Mouse (Mus musculus): ENCODE measurements around the gene Tnfaip8l1. TPM values are rescaled to one million over a fixed set of nuclear protein-coding genes. Genes with fewer than 3 reads are reported as not detected.

Gene Tnfaip8l1
- polyA plus RNA-seq, 1 experiment from 2014 or later, result 11.4 TPM

DNA sequence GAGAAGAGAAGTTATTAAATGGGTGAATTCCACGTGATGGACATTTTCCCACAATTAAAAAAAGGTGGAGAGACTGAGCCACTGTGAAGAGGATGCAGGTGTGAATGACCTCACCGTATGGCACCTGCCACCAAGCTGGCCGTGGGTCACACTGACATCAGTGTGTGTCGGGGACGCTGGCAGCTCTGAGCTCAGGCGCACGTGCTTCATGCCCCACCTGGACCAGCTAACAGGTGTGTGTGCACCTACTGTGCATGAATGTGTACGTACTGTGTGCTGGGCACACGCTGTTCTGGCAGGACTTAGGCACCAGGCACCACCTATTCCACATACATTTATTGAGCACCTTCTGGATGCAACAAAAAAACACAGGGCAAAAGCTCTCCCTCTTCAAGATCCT, 17.7 kb upstream of the Tnfaip8l1 start:
- Histone ChIP-seq H3K4me2 (replicated peaks; ENCODE audit: low read depth, low read length) (no peak overlapping the region), H3K4me1 (ENCODE audit: control insufficient read depth, insufficient read depth, low read length) (peaks cover 11% of the 10 kb centered on the region), H3K4me3 (ENCODE audit: low read length) (no peak overlapping the region), H3K9ac (ENCODE audit: low read depth, low read length) (no peak overlapping the region), H3K27ac (ENCODE audit: low read depth, low read length) (no peak overlapping the region), H3K9me3 (ENCODE audit: control insufficient read depth, low read length) (no peaks in the 10 kb centered on the region), H3K27me3 (ENCODE audit: control insufficient read depth, insufficient read depth, low read length) (peaks cover 72% of the 10 kb centered on the region), H3K36me3 (ENCODE audit: control insufficient read depth, insufficient read depth, low read length) (no peaks in the 10 kb centered on the region)
- no peak for ATAC-seq (ENCODE audit: low FRiP score, low TSS enrichment)
- WGBS, result 74% methylated on average over 9 of the region's 9 CpGs

DNA sequence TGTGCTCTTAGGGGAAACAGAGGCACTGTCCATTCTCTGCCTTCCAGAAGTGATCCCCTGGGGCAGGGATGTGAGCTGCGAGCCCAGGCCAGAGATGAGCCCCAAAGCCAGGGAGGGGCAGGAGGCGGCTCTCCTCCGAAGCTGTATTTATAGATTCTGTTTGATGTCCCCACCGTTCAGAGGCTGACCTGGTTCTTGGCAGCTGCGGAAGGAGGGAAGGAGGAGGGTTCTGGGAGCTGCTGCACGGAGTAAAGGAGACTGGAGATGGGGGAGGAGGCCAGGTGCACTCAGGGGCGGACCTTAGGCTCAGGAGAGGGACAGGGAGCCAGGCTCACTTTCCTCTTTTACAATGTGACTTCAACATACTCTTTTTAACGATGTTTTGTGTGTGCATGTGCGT, 16.1 kb upstream of the Tnfaip8l1 start:
- Histone ChIP-seq H3K27ac (ENCODE audit: low read depth, low read length) (no peak overlapping the region), H3K27me3 (ENCODE audit: control insufficient read depth, insufficient read depth, low read length) (peaks cover 73% of the 10 kb centered on the region), H3K4me1 (ENCODE audit: control insufficient read depth, insufficient read depth, low read length) (peaks cover 9% of the 10 kb centered on the region; the same call in 1 of the 2 replicates), H3K4me2 (replicated peaks; ENCODE audit: low read depth, low read length) (no peak overlapping the region), H3K9ac (ENCODE audit: low read depth, low read length) (no peak overlapping the region), H3K36me3 (ENCODE audit: control insufficient read depth, insufficient read depth, low read length) (no peaks in the 10 kb centered on the region), H3K9me3 (ENCODE audit: control insufficient read depth, low read length) (no peaks in the 10 kb centered on the region), H3K4me3 (ENCODE audit: low read length) (no peak overlapping the region)
- 8% methylated on average over 9 of the region's 9 CpGs for WGBS
- no peak for ATAC-seq (ENCODE audit: low FRiP score, low TSS enrichment)

DNA sequence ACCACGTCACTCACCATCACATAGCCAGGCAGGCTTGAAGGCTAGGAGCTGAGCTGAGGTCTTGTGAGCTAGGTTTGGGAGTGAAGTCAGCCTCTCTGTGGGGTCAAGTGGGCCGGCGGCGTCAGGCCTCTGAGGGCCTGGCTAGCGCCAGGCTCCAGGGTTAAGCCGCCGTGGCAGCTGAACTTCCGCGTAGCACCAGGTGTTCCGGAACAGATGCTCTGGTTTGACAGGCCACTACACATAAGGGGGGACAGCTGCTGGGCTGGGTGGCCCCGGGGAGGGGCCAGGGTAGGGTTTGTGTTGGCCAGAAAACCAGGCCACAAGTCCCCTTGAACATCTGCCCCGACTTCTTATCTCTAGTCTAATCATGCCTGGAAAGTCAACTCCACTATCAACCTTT, 14.9 kb upstream of the Tnfaip8l1 start:
- H3K4me1 ChIP-seq (ENCODE audit: control insufficient read depth, insufficient read depth, low read length), result no peaks in the 10 kb centered on the region
- no peaks in the 10 kb centered on the region for H3K36me3 ChIP-seq (ENCODE audit: control insufficient read depth, insufficient read depth, low read length)
- no peak overlapping the region for H3K4me2 ChIP-seq (replicated peaks; ENCODE audit: low read depth, low read length)
- WGBS, result 45% methylated on average over 12 of the region's 12 CpGs
- no peaks in the 10 kb centered on the region for H3K9me3 ChIP-seq (ENCODE audit: control insufficient read depth, low read length)
- H3K4me3 ChIP-seq (ENCODE audit: low read length), result no peak overlapping the region
- H3K9ac ChIP-seq (ENCODE audit: low read depth, low read length), result no peak overlapping the region
- H3K27ac ChIP-seq (ENCODE audit: low read depth, low read length), result no peak overlapping the region
- peaks cover 72% of the 10 kb centered on the region for H3K27me3 ChIP-seq (ENCODE audit: control insufficient read depth, insufficient read depth, low read length)
- ATAC-seq (ENCODE audit: low FRiP score, low TSS enrichment), result no peak

DNA sequence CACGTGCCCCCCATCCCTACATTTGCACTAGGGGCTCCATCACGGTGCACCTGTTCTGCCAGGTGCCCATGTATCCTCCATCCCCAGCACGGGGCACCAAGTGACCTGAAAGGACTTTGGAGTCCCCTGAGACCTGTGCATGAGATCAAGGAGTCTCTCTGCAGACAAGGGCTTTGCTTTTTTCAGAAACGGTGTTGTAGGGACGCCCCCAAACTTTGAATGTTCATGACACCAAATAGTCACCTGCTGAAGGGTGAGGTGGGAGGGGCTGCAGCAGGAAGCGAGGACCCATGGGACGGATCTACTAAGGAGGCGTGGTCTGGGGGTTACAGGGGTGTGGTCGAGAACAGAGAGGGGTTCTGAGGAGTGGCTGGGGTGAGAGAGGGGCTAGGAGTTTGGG, 14.0 kb upstream of the Tnfaip8l1 start:
- H3K27ac ChIP-seq (ENCODE audit: low read depth, low read length), result no peak overlapping the region
- 19% methylated on average over 9 of the region's 9 CpGs for WGBS

DNA sequence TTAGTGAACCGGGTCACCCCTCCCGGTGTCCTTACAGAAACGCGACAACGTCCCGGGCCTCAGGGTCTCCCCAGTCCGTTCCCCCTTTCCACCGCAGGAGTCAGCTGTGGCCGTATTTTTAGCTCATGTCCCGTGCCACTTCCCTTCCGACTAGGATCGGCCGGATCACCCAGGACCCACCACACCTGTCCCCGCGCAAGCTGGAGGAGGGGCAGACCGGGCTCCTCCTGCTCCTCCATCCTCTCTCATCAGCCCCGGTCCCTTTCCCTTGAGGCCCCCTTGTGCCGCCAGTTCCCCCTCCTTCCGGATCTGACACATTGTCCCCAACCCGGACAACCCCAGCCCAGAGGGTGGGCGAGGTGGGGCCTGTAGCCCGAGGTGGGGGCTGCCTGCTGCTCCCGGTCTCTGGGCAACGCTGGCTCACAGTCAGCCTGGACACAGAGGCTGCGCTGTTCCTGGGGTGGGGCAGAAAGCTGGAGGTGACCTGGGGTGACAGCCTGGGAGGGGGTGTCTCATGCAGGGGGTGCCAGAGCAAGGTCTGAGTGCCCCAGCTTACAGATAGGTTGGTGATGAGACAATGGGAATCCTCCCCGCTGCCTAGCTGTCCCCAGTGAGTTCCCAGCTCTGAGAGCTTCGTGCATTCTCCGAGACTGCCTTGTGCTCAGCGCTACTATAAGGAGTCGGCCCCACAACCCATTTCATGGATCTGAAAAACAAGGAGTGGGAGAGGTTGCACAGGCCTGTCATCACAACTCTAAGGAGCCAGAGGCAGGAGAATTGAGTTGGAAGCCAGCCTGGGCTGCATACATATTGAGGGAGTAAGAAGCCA, 13.3 kb upstream of the Tnfaip8l1 start:
- Histone ChIP-seq H3K9ac (ENCODE audit: low read depth, low read length) (no peak overlapping the region), H3K9me3 (ENCODE audit: control insufficient read depth, low read length) (no peaks in the 10 kb centered on the region), H3K4me1 (ENCODE audit: control insufficient read depth, insufficient read depth, low read length) (peaks cover 5% of the 10 kb centered on the region; the same call in 1 of the 2 replicates), H3K4me3 (ENCODE audit: low read length) (peak overlapping the region; percentile 19; the same call in 1 of the 2 replicates), H3K27me3 (ENCODE audit: control insufficient read depth, insufficient read depth, low read length) (peaks cover 62% of the 10 kb centered on the region), H3K4me2 (replicated peaks; ENCODE audit: low read depth, low read length) (peak overlapping the region; percentile 26), H3K36me3 (ENCODE audit: control insufficient read depth, insufficient read depth, low read length) (no peaks in the 10 kb centered on the region), H3K27ac (ENCODE audit: low read depth, low read length) (no peak overlapping the region)
- 1% methylated on average over 29 of the region's 30 CpGs for WGBS
- peak; percentile 24; the same call in 1 of the 2 replicates for ATAC-seq (ENCODE audit: low FRiP score, low TSS enrichment)

More for the DNA sequence above, 14.0 kb upstream of the Tnfaip8l1 start:
- H3K36me3 ChIP-seq (ENCODE audit: control insufficient read depth, insufficient read depth, low read length), result no peaks in the 10 kb centered on the region
- H3K4me3 ChIP-seq (ENCODE audit: low read length), result peak overlapping the region; percentile 19
- no peak for ATAC-seq (ENCODE audit: low FRiP score, low TSS enrichment)
- no peaks in the 10 kb centered on the region for H3K4me1 ChIP-seq (ENCODE audit: control insufficient read depth, insufficient read depth, low read length)
- peak overlapping the region; percentile 26 for H3K4me2 ChIP-seq (replicated peaks; ENCODE audit: low read depth, low read length)
- no peak overlapping the region for H3K9ac ChIP-seq (ENCODE audit: low read depth, low read length)
- H3K9me3 ChIP-seq (ENCODE audit: control insufficient read depth, low read length), result no peaks in the 10 kb centered on the region
- H3K27me3 ChIP-seq (ENCODE audit: control insufficient read depth, insufficient read depth, low read length), result peaks cover 68% of the 10 kb centered on the region

DNA sequence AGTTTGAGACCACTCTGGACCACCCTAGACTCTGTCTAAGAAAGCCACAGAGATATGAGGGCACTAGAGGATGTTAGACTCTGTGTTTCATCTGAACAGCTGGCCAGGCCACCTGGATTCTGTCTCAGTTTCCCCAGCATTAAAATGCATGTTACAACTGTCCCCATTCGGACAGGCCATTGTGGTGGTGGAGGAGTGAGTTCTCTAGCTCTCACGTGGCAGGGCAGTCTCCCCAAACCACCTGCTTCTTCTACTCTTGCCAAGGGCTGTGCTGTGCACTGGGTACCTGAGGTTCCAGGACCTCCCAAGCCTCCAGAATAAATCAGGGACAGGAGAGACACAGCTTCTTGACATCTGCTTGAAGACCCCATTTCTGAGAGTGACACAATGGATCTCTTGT, 12.4 kb upstream of the Tnfaip8l1 start:
- WGBS, result 39% methylated on average over 2 of the region's 2 CpGs
- Histone ChIP-seq H3K4me1 (ENCODE audit: control insufficient read depth, insufficient read depth, low read length) (peaks cover 5% of the 10 kb centered on the region; the same call in 1 of the 2 replicates), H3K9ac (ENCODE audit: low read depth, low read length) (no peak overlapping the region), H3K4me3 (ENCODE audit: low read length) (no peak overlapping the region), H3K36me3 (ENCODE audit: control insufficient read depth, insufficient read depth, low read length) (no peaks in the 10 kb centered on the region), H3K27ac (ENCODE audit: low read depth, low read length) (no peak overlapping the region), H3K4me2 (replicated peaks; ENCODE audit: low read depth, low read length) (no peak overlapping the region), H3K27me3 (ENCODE audit: control insufficient read depth, insufficient read depth, low read length) (peaks cover 63% of the 10 kb centered on the region), H3K9me3 (ENCODE audit: control insufficient read depth, low read length) (no peaks in the 10 kb centered on the region)
- no peak for ATAC-seq (ENCODE audit: low FRiP score, low TSS enrichment)

DNA sequence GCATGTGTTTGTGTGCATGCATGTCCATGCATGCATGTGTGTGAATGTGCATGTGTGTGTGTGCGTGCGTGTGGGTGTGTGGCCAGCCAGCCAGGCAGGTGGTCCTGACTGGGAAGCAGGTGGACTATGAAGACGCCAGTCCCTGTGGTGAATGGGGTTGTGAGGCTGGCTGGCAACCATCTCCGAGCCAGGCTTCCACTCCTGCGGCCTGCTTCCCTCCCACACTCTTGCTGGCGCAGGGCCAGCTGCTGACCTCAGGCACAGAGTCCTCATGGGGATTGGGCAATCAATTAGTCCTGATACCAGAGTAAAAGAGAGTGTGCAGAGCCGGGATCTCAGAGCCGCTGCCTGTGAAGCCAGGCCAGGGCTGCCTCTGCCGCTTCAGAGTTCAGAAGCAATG, 8.6 kb upstream of the Tnfaip8l1 start:
- WGBS, result 25% methylated on average over 9 of the region's 9 CpGs
- Histone ChIP-seq H3K9ac (ENCODE audit: low read depth, low read length) (no peak overlapping the region), H3K36me3 (ENCODE audit: control insufficient read depth, insufficient read depth, low read length) (no peaks in the 10 kb centered on the region), H3K9me3 (ENCODE audit: control insufficient read depth, low read length) (no peaks in the 10 kb centered on the region), H3K4me2 (replicated peaks; ENCODE audit: low read depth, low read length) (no peak overlapping the region), H3K27ac (ENCODE audit: low read depth, low read length) (no peak overlapping the region), H3K4me3 (ENCODE audit: low read length) (no peak overlapping the region), H3K4me1 (ENCODE audit: control insufficient read depth, insufficient read depth, low read length) (peaks cover 5% of the 10 kb centered on the region; the same call in 1 of the 2 replicates), H3K27me3 (ENCODE audit: control insufficient read depth, insufficient read depth, low read length) (peaks cover 49% of the 10 kb centered on the region)
- ATAC-seq (ENCODE audit: low FRiP score, low TSS enrichment), result peak; percentile 40; the same call in 1 of the 2 replicates

DNA sequence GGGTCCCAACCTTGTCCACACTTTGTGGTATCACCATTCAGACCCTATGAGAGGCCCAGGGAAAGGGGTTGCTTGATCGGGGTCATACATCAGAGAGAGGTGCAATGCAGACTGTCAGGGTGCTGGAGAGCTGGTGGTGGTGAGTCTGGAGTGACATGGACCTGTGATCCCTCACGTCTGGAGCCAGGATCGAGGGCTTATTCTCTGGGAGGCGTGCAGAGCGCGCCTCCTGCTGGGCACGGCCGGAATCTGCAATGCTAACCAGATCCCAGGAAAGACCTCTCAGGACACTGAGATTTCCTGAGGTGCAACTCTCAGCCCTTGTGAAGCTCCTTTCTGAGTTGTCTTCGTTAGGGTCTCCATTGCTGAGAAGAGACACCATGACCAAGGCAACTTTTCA, 2.5 kb upstream of the Tnfaip8l1 start:
- H3K4me3 ChIP-seq (ENCODE audit: low read length), result no peak overlapping the region
- peaks cover 15% of the 10 kb centered on the region for H3K4me1 ChIP-seq (ENCODE audit: control insufficient read depth, insufficient read depth, low read length)
- no peaks in the 10 kb centered on the region for H3K9me3 ChIP-seq (ENCODE audit: control insufficient read depth, low read length)
- WGBS, result 2% methylated on average over 9 of the region's 9 CpGs
- no peak overlapping the region for H3K4me2 ChIP-seq (replicated peaks; ENCODE audit: low read depth, low read length)
- ATAC-seq (ENCODE audit: low FRiP score, low TSS enrichment), result no peak
- H3K36me3 ChIP-seq (ENCODE audit: control insufficient read depth, insufficient read depth, low read length), result no peaks in the 10 kb centered on the region
- H3K27me3 ChIP-seq (ENCODE audit: control insufficient read depth, insufficient read depth, low read length), result peaks cover 21% of the 10 kb centered on the region; the same call in 1 of the 2 replicates
- H3K27ac ChIP-seq (ENCODE audit: low read depth, low read length), result no peak overlapping the region
- H3K9ac ChIP-seq (ENCODE audit: low read depth, low read length), result no peak overlapping the region

DNA sequence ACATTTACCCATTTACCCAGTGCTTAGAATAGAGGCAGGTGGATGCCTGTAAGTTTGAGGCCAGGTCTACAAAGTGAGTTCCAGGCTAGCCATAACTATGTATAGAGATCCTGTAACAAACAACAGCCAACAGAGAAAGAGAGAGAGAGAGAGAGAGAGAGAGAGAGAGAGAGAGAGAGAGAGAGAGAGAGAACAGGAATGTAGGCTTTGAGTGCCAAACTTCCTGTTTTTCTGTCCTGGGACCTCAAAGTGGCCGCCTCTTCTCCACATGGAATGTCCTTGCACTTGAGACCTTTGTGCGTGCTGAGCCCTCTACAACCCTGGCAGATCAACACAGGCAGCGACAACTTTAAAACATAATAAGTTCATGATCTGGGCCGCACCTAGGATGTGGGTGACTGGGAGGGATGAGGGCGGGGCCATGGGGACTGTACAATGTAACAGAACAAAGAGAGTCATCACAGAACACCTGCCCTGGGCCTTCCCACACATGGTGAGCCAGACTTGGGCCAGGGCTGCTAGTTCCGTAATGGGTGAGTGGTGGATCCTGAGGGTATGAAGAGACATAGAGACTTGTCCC, 1.3 kb downstream of the Tnfaip8l1 start:
- no peaks in the 10 kb centered on the region for H3K36me3 ChIP-seq (ENCODE audit: control insufficient read depth, insufficient read depth, low read length)
- H3K4me1 ChIP-seq (ENCODE audit: control insufficient read depth, insufficient read depth, low read length), result peaks cover 15% of the 10 kb centered on the region
- H3K27ac ChIP-seq (ENCODE audit: low read depth, low read length), result no peak overlapping the region
- H3K4me2 ChIP-seq (replicated peaks; ENCODE audit: low read depth, low read length), result peak overlapping the region; percentile 76
- 75% methylated on average over 6 of the region's 6 CpGs for WGBS
- ATAC-seq (ENCODE audit: low FRiP score, low TSS enrichment), result no peak
- peak overlapping the region; percentile 41; the same call in 1 of the 2 replicates for H3K4me3 ChIP-seq (ENCODE audit: low read length)
- H3K9me3 ChIP-seq (ENCODE audit: control insufficient read depth, low read length), result no peaks in the 10 kb centered on the region
- no peak overlapping the region for H3K9ac ChIP-seq (ENCODE audit: low read depth, low read length)
- H3K27me3 ChIP-seq (ENCODE audit: control insufficient read depth, insufficient read depth, low read length), result peaks cover 8% of the 10 kb centered on the region; the same call in 1 of the 2 replicates
